ENCODE assay signal across 9 mouse cellular contexts in genomic region chr7:134937927-134938609, GRCm38 (mm10). TPM values are rescaled to one million over a fixed set of nuclear protein-coding genes. Genes with fewer than 3 reads are reported as not detected.
DNase-seq lines count a peak whose midpoint lies in the region; ATAC-seq and TF ChIP-seq lines count a peak whose summit lies in the region.
"Had no signal": no experiment of that assay in that cellular context is flagged by ENCODE, and none has a peak within 500 bp of the region (broad histone marks: within the 10 kb centered on the region; RNA-seq: fewer than 3 reads in every experiment).

Gene Fam196a (minus strand): TSS chr7:134938430.

- peak; percentile 71 for DNase-seq in adrenal gland, postnatal 14 days
- DNase-seq in cerebellum, postnatal 14 days = peak; percentile 52 to 59
- DNase-seq in frontal cortex, postnatal 25 days (ENCODE audit: low spot score in 2 of 2) = peak; percentile 70 to 71
- peak; percentile 82 for DNase-seq in midbrain, embryonic 14.5 days
- peak; percentile 52 for DNase-seq in stomach, postnatal 0 days (ENCODE audit: low spot score)
- DNase-seq in thymus, postnatal 10 days (ENCODE audit: low spot score in 2 of 2) = no peak

- under 1% methylated on average over 41 of the region's 71 CpGs for WGBS in kidney, embryonic 14.5 days
- WGBS in limb, embryonic 13.5 days = under 1% methylated on average over 52 of the region's 71 CpGs
- WGBS in midbrain, embryonic 14.5 days = under 1% methylated on average over 67 of the region's 71 CpGs
- WGBS in stomach, postnatal 0 days = 2% methylated on average over 32 of the region's 71 CpGs

- peak within 1 kb of the TSS; percentile 65 for H3K9ac ChIP-seq in kidney, embryonic 14.5 days (ENCODE audit: low read depth, low read length)
- H3K9ac ChIP-seq in limb, embryonic 13.5 days = peak within 1 kb of the TSS; percentile 67
- peak within 1 kb of the TSS; percentile 70 for H3K9ac ChIP-seq in midbrain, embryonic 14.5 days (replicated peaks; ENCODE audit: low read length)
- H3K9ac ChIP-seq in stomach, postnatal 0 days (ENCODE audit: low read length) = peak within 1 kb of the TSS; percentile 43

- peak; percentile 53 for TF ChIP-seq CTCF in stomach, postnatal 0 days (IDR thresholded peaks at IDR 0.05; ENCODE audit: low read depth)

- H3K27ac ChIP-seq in kidney, embryonic 14.5 days (ENCODE audit: low read depth, low read length) = no peak within 1 kb of the TSS
- H3K27ac ChIP-seq in limb, embryonic 13.5 days = no peak within 1 kb of the TSS
- peak within 1 kb of the TSS; percentile 77 for H3K27ac ChIP-seq in midbrain, embryonic 14.5 days (replicated peaks; ENCODE audit: low read depth, low read length)
- H3K27ac ChIP-seq in stomach, postnatal 0 days (replicated peaks) = no peak within 1 kb of the TSS

- H3K27me3 ChIP-seq in kidney, embryonic 14.5 days (ENCODE audit: control insufficient read depth, insufficient read depth, low read length) = peaks cover 4% of the 10 kb centered on the region
- H3K27me3 ChIP-seq in limb, embryonic 13.5 days = peaks cover 40% of the 10 kb centered on the region
- H3K27me3 ChIP-seq in midbrain, embryonic 14.5 days (ENCODE audit: control insufficient read depth, insufficient read depth, low read length) = peaks cover 12% of the 10 kb centered on the region
- no peaks in the 10 kb centered on the region for H3K27me3 ChIP-seq in stomach, postnatal 0 days (ENCODE audit: control insufficient read depth, insufficient read depth, low read length)

- no peaks in the 10 kb centered on the region for H3K36me3 ChIP-seq in kidney, embryonic 14.5 days (ENCODE audit: control insufficient read depth, insufficient read depth, low read length)
- H3K36me3 ChIP-seq in limb, embryonic 13.5 days = no peaks in the 10 kb centered on the region; the same call in 1 of the 2 replicates
- no peaks in the 10 kb centered on the region for H3K36me3 ChIP-seq in midbrain, embryonic 14.5 days (ENCODE audit: control insufficient read depth, insufficient read depth, low read length)
- no peaks in the 10 kb centered on the region for H3K36me3 ChIP-seq in stomach, postnatal 0 days (ENCODE audit: control insufficient read depth, insufficient read depth, low read length)

- no peaks in the 10 kb centered on the region for H3K9me3 ChIP-seq in kidney, embryonic 14.5 days (ENCODE audit: control insufficient read depth, low read length)
- H3K9me3 ChIP-seq in limb, embryonic 13.5 days = no peaks in the 10 kb centered on the region
- no peaks in the 10 kb centered on the region for H3K9me3 ChIP-seq in midbrain, embryonic 14.5 days (ENCODE audit: control insufficient read depth, low read length)
- H3K9me3 ChIP-seq in stomach, postnatal 0 days (ENCODE audit: control insufficient read depth, low read length) = no peaks in the 10 kb centered on the region

- H3K4me3 ChIP-seq in kidney, embryonic 14.5 days (ENCODE audit: low read length) = peak within 1 kb of the TSS; percentile 51
- H3K4me3 ChIP-seq in limb, embryonic 13.5 days = peak within 1 kb of the TSS; percentile 57
- peak within 1 kb of the TSS; percentile 59 for H3K4me3 ChIP-seq in midbrain, embryonic 14.5 days (replicated peaks; ENCODE audit: low read depth, low read length)
- H3K4me3 ChIP-seq in stomach, postnatal 0 days (ENCODE audit: low read depth, low read length) = peak within 1 kb of the TSS; percentile 47

- peak within 1 kb of the TSS; percentile 98 for H3K4me2 ChIP-seq in kidney, embryonic 14.5 days (replicated peaks; ENCODE audit: low read depth, low read length)
- H3K4me2 ChIP-seq in limb, embryonic 13.5 days (replicated peaks) = peak within 1 kb of the TSS; percentile 95
- peak within 1 kb of the TSS; percentile 78 for H3K4me2 ChIP-seq in midbrain, embryonic 14.5 days (ENCODE audit: low read length)
- H3K4me2 ChIP-seq in stomach, postnatal 0 days (replicated peaks; ENCODE audit: low read depth) = peak within 1 kb of the TSS; percentile 90

- peaks cover 17% of the 10 kb centered on the region for H3K4me1 ChIP-seq in kidney, embryonic 14.5 days (ENCODE audit: control insufficient read depth, insufficient read depth, low read length)
- H3K4me1 ChIP-seq in limb, embryonic 13.5 days = peaks cover 20% of the 10 kb centered on the region
- H3K4me1 ChIP-seq in midbrain, embryonic 14.5 days (ENCODE audit: control insufficient read depth, insufficient read depth, low read length) = 0 out of 2 replicates have a peak, but pooled peaks cover 11% of the 10 kb centered on the region
- H3K4me1 ChIP-seq in stomach, postnatal 0 days (replicated peaks; ENCODE audit: control insufficient read depth, insufficient read depth) = peaks cover 3% of the 10 kb centered on the region; the same call in 1 of the 2 replicates

- peak; percentile 94 for ATAC-seq in kidney, embryonic 14.5 days (ENCODE audit: low FRiP score, low TSS enrichment)
- ATAC-seq in limb, embryonic 13.5 days (ENCODE audit: low FRiP score, low read depth) = peak; percentile 90
- peak; percentile 79 for ATAC-seq in midbrain, embryonic 14.5 days (ENCODE audit: low FRiP score, low TSS enrichment)
- peak; percentile 66; the same call in 1 of the 2 replicates for ATAC-seq in stomach, postnatal 0 days (ENCODE audit: low FRiP score, low TSS enrichment)

- no peak for TF ChIP-seq EP300 in stomach, postnatal 0 days (optimal IDR thresholded peaks at IDR 0.05)

RNA-seq across cellular contexts. Expression of gene Fam196a, which starts in this region (rescaled TPM):
- total RNA-seq in adrenal gland, postnatal 14 days (2021) = 3.0 TPM in 2 replicates
- polyA plus RNA-seq in kidney, embryonic 14.5 days (2014; fragmentation: Nextera tagmentation; extraction: Ambion mirVana) = 3.9 and 4.5 TPM in 2 replicates
- 3.3 and 3.5 TPM in 2 replicates for polyA plus RNA-seq in limb, embryonic 13.5 days (2015; fragmentation: Nextera tagmentation; extraction: Ambion mirVana)
- polyA plus RNA-seq in midbrain, embryonic 14.5 days (2014; fragmentation: Nextera tagmentation; extraction: Ambion mirVana) = 13.1 and 14.2 TPM in 2 replicates
- polyA plus RNA-seq in stomach, postnatal 0 days (2015; fragmentation: Nextera tagmentation; extraction: Ambion mirVana) = 0.50 and 0.51 TPM in 2 replicates
- total RNA-seq: common myeloid progenitor, adult 5-6 weeks had no signal

Comparison
In these comparisons a context has a peak if more than half of its experiments do, and no peak if none do; other contexts are left out.
1. Peak in DNase-seq, ATAC-seq, H3K4me3 ChIP-seq, H3K9ac ChIP-seq and H3K4me2 ChIP-seq in stomach, postnatal 0 days; RNA of the gene not detected or under 1 TPM.
2. DNase-seq: peak in adrenal gland, postnatal 14 days (single experiment), cerebellum, postnatal 14 days (2 of 2), frontal cortex, postnatal 25 days (2 of 2) and midbrain, embryonic 14.5 days (single experiment); none in thymus, postnatal 10 days (0 of 2).
3. Peak in every context shown above with its lines, with median percentiles within 50 percentile points of each other: ATAC-seq, H3K4me2 ChIP-seq, H3K4me3 ChIP-seq and H3K9ac ChIP-seq.